Comparison of ENCODE assay signal across 9 mouse cellular contexts in the genomic region with DNA sequence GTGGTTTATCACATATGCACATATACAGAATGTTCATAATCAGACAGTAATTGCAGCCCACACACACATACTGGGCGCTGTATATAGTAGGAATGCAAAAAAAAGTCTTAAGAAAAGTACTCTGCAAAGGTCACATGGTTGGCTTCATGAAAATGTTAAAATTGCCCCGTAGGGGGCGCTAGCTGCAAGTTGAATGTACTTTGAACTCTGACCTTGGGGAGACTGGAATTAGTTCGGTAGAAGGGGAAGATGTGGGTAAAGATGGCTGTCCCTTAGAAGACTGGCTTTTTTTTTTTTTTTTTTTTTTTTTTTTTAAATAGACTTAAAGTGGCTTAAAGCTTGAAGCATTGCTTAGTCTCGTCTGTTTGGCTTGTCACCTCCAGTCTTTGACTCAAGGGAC. TPM values are rescaled to one million over a fixed set of nuclear protein-coding genes. Genes with fewer than 3 reads are reported as not detected.
A peak's percentile ranks its signal among the peaks of the same experiment; 100 is the strongest.
DNase-seq lines count a peak whose midpoint lies in the region; ATAC-seq and TF ChIP-seq lines count a peak whose summit lies in the region.
"Had no signal": no experiment of that assay in that cellular context is flagged by ENCODE, and none has a peak within 500 bp of the region (broad histone marks: within the 10 kb centered on the region; RNA-seq: fewer than 3 reads in every experiment).

No protein-coding gene starts in this region.

- TF ChIP-seq EP300 in MEL (IDR thresholded peaks at IDR 0.05; ENCODE audit: low read depth in 1 of 2, low read length in 2 of 2): no peak

- peak; percentile 66 for ATAC-seq in monocyte, adult 5-6 weeks (replicated peaks; ENCODE audit: insufficient number of reproducible peaks, low FRiP score, low TSS enrichment, poor library complexity, severe bottlenecking)

- no peak for TF ChIP-seq POLR2A in MEL (IDR thresholded peaks at IDR 0.05; ENCODE audit: control insufficient read depth in 1 of 2, insufficient read depth in 1 of 2, low read depth in 1 of 2, low read length in 2 of 2, poor library complexity in 1 of 2)

- DNase-seq in left cerebral cortex, adult 18-20 months (ENCODE audit: low spot score in 2 of 2): peak; percentile 61 to 69
- DNase-seq in left cerebral cortex, adult 8-10 months (ENCODE audit: low spot score in 2 of 2): no peak
- peak; percentile 89 for DNase-seq in MEL (ENCODE audit: low read depth, low spot score)
- DNase-seq in cerebellum, adult 11-12 months: peak; percentile 74
- DNase-seq in gastrocnemius, postnatal 10 days: peak; percentile 68
- DNase-seq in layer of hippocampus, adult 9-10 months (ENCODE audit: low spot score): peak; percentile 74
- DNase-seq in thymus, postnatal 10 days (ENCODE audit: low spot score in 2 of 2): peak; percentile 58 to 72

- H3K27ac ChIP-seq in MEL (ENCODE audit: control insufficient read depth, low read depth, low read length): no peak overlapping the region
- H3K27ac ChIP-seq: neural tube, embryonic 12.5 days had no signal

- 0 out of 4 replicates have a peak, but pooled peaks cover 0 to 2% of the 10 kb centered on the region in 2 experiments for H3K27me3 ChIP-seq in MEL (ENCODE audit: control insufficient read depth in 1 of 2, insufficient read depth in 2 of 2, low read length in 2 of 2)
- H3K27me3 ChIP-seq: neural tube, embryonic 12.5 days had no signal

- no peaks in the 10 kb centered on the region for H3K9me3 ChIP-seq in MEL (replicated peaks; ENCODE audit: insufficient read depth, low read length)
- H3K9me3 ChIP-seq: neural tube, embryonic 12.5 days had no signal

- H3K36me3 ChIP-seq in MEL (ENCODE audit: control insufficient read depth in 1 of 2, insufficient read depth in 2 of 2, low read length in 2 of 2): peaks cover 0 to 15% of the 10 kb centered on the region in 2 experiments; a peak in 2 of 4 replicates
- H3K36me3 ChIP-seq: neural tube, embryonic 12.5 days had no signal

- H3K79me2 ChIP-seq in MEL (ENCODE audit: control insufficient read depth, insufficient read depth, low read length, poor library complexity): peaks cover 25% of the 10 kb centered on the region

- H3K9ac ChIP-seq in MEL (ENCODE audit: control insufficient read depth, low read depth, low read length, poor library complexity, severe bottlenecking): no peak overlapping the region; the same call in 1 of the 2 replicates
- H3K9ac ChIP-seq: neural tube, embryonic 12.5 days had no signal

- peaks cover 3 to 11% of the 10 kb centered on the region in 2 experiments for H3K4me1 ChIP-seq in MEL (ENCODE audit: control insufficient read depth in 1 of 2, insufficient read depth in 2 of 2, low read length in 2 of 2)

- peak; percentile 78 for TF ChIP-seq RAD21 in MEL (IDR thresholded peaks at IDR 0.05; ENCODE audit: low read depth, low read length)

- no peak overlapping the region for H3K4me3 ChIP-seq in MEL (ENCODE audit: control insufficient read depth in 1 of 2, insufficient read depth in 1 of 2, low read depth in 2 of 2, low read length in 2 of 2)
- H3K4me3 ChIP-seq: neural tube, embryonic 12.5 days had no signal

- TF ChIP-seq CTCF in MEL (IDR thresholded peaks at IDR 0.05 in 2 of 3, conservative IDR thresholded peaks at IDR 0.05 in 1 of 3; ENCODE audit: control insufficient read depth in 1 of 3, insufficient read depth in 1 of 3, low read depth in 2 of 3, low read length in 3 of 3, poor library complexity in 1 of 3, severe bottlenecking in 1 of 3): peak; percentile 47 to 87 (median 66)

TF ChIP-seq in MEL, 35 proteins besides CTCF, POLR2A, EP300 and RAD21:
- TF ChIP-seq ZNF384 (IDR thresholded peaks at IDR 0.05; ENCODE audit: low read depth, low read length): peak; percentile 86
- no peak for TF ChIP-seq ELF1 (IDR thresholded peaks at IDR 0.05; ENCODE audit: low read depth, low read length)
- no peak for TF ChIP-seq GATA1 (IDR thresholded peaks at IDR 0.05; ENCODE audit: low read depth, low read length)
- TF ChIP-seq KAT2A (conservative IDR thresholded peaks at IDR 0.05; ENCODE audit: low read depth, low read length): no peak; the same call in 1 of the 2 replicates
- TF ChIP-seq ZKSCAN1 (IDR thresholded peaks at IDR 0.05; ENCODE audit: low read depth, low read length): no peak
- TF ChIP-seq USF1 (IDR thresholded peaks at IDR 0.05; ENCODE audit: low read depth, low read length): peak; percentile 91
- TF ChIP-seq HCFC1 (IDR thresholded peaks at IDR 0.05; ENCODE audit: low read depth, low read length): peak; percentile 73
- peak; percentile 62 for TF ChIP-seq SMC3 (IDR thresholded peaks at IDR 0.05; ENCODE audit: low read depth, low read length)
- peak; percentile 75 for TF ChIP-seq MXI1 (IDR thresholded peaks at IDR 0.05; ENCODE audit: low read depth, low read length)
- TF ChIP-seq MAZ (IDR thresholded peaks at IDR 0.05; ENCODE audit: low read depth, low read length): no peak
- TF ChIP-seq ETS1 (IDR thresholded peaks at IDR 0.05; ENCODE audit: low read depth, low read length): no peak
- peak; percentile 29; the same call in 1 of the 2 replicates for TF ChIP-seq TBP (IDR thresholded peaks at IDR 0.05; ENCODE audit: low read depth, low read length)
- no peak for TF ChIP-seq RCOR1 (IDR thresholded peaks at IDR 0.05; ENCODE audit: low read depth, low read length)
- no peak for TF ChIP-seq TAL1 (IDR thresholded peaks at IDR 0.05; ENCODE audit: low read length)
- no peak for TF ChIP-seq BHLHE40 (IDR thresholded peaks at IDR 0.05; ENCODE audit: borderline replicate concordance, low read depth, low read length)
- TF ChIP-seq POLR2AphosphoS2 (IDR thresholded peaks at IDR 0.05; ENCODE audit: low read length): no peak
- TF ChIP-seq NELFE (IDR thresholded peaks at IDR 0.05; ENCODE audit: low read depth, low read length): no peak
- 0 out of 2 replicates have a peak, but pooled peaks have one; percentile 36 for TF ChIP-seq JUND (IDR thresholded peaks at IDR 0.05; ENCODE audit: low read depth, low read length)
- TF ChIP-seq MYC (IDR thresholded peaks at IDR 0.05; ENCODE audit: low read depth, low read length): peak; percentile 94
- TF ChIP-seq POLR2AphosphoS5 (IDR thresholded peaks at IDR 0.05; ENCODE audit: borderline replicate concordance, low read depth, low read length): no peak
- peak; percentile 63 for TF ChIP-seq SIN3A (IDR thresholded peaks at IDR 0.05; ENCODE audit: low read length)
- TF ChIP-seq MYB (IDR thresholded peaks at IDR 0.05; ENCODE audit: low read depth, low read length): no peak
- TF ChIP-seq MAFK (IDR thresholded peaks at IDR 0.05; ENCODE audit: borderline replicate concordance, low read depth, low read length): no peak
- no peak for TF ChIP-seq GABPA (IDR thresholded peaks at IDR 0.05; ENCODE audit: low read depth, low read length)
- TF ChIP-seq NRF1 (IDR thresholded peaks at IDR 0.05; ENCODE audit: insufficient read depth, low read depth, low read length, poor library complexity, severe bottlenecking): no peak
- TF ChIP-seq TCF12 (IDR thresholded peaks at IDR 0.05; ENCODE audit: low read depth, low read length): no peak
- peak; percentile 37; the same call in 1 of the 2 replicates for TF ChIP-seq CHD2 (IDR thresholded peaks at IDR 0.05; ENCODE audit: low read length)
- no peak for TF ChIP-seq E2F4 (IDR thresholded peaks at IDR 0.05; ENCODE audit: borderline replicate concordance, low read depth, low read length)
- TF ChIP-seq USF2 (IDR thresholded peaks at IDR 0.05; ENCODE audit: borderline replicate concordance in 1 of 2, insufficient read depth in 1 of 2, low read depth in 1 of 2, low read length in 2 of 2): peak in 1 of 2 experiments; percentile 47; a peak in 1 of 4 replicates
- no peak for TF ChIP-seq UBTF (IDR thresholded peaks at IDR 0.05; ENCODE audit: borderline replicate concordance, insufficient read depth, low read depth, low read length)
- TF ChIP-seq ZC3H11A (IDR thresholded peaks at IDR 0.05; ENCODE audit: low read depth, low read length): peak; percentile 49
- TF ChIP-seq MAX (IDR thresholded peaks at IDR 0.05; ENCODE audit: low read length): peak; percentile 72
- TF ChIP-seq CHD1 (IDR thresholded peaks at IDR 0.05; ENCODE audit: low read depth, low read length): no peak
- no peak for TF ChIP-seq ZMIZ1 (IDR thresholded peaks at IDR 0.05; ENCODE audit: low read depth, low read length)
- TF ChIP-seq MEF2A (IDR thresholded peaks at IDR 0.05; ENCODE audit: extremely low read depth, insufficient replicate concordance, low read depth, low read length, poor library complexity, severe bottlenecking): no peak

RNA-seq across cellular contexts. Expression of gene Arhgef7, which starts 28.4 kb away (rescaled TPM):
- 100 to 1,000 TPM; 116 to 119 TPM for total RNA-seq in left cerebral cortex, adult 18-20 months (2021)
- 100 to 1,000 TPM in 2 of 4 experiments, 10 to 100 TPM in 2; 98.8 to 109 (median 103) TPM for total RNA-seq in left cerebral cortex, adult 8-10 months (2022)
- 18.7 and 21.0 TPM in 2 replicates for total RNA-seq in MEL (2012; rRNA removed)
- 10 to 100 TPM in 1 of 2 experiments, not detected in 1; 36.8 TPM for polyA plus RNA-seq in MEL (2012; ENCODE audit: insufficient read depth in 1 of 2, insufficient read length in 2 of 2, low read depth in 1 of 2, low replicate concordance in 2 of 2, missing spikeins in 1 of 2)
- total RNA-seq in gastrocnemius, postnatal 10 days (2021): 10 to 100 TPM; 76.7 to 84.2 TPM
- total RNA-seq in monocyte, adult 5-6 weeks (2017): 24.6 to 43.1 TPM (median 27.3 TPM) in 3 replicates

RNA-seq across cellular contexts. Expression of gene 1700016D06Rik, which starts 55.0 kb away (rescaled TPM):
- total RNA-seq in left cerebral cortex, adult 18-20 months (2021): not detected
- total RNA-seq in left cerebral cortex, adult 8-10 months (2022): not detected
- not detected in 2 replicates for total RNA-seq in MEL (2012; rRNA removed)
- not detected for polyA plus RNA-seq in MEL (2012; ENCODE audit: insufficient read depth in 1 of 2, insufficient read length in 2 of 2, low read depth in 1 of 2, low replicate concordance in 2 of 2, missing spikeins in 1 of 2)
- total RNA-seq in gastrocnemius, postnatal 10 days (2021): not detected
- total RNA-seq in monocyte, adult 5-6 weeks (2017): not detected in 3 replicates
- polyA plus RNA-seq: neural tube, embryonic 12.5 days had no signal

Comparison
In these comparisons a context has a peak if more than half of its experiments do, and no peak if none do; other contexts are left out.
1. DNase-seq: peak in left cerebral cortex, adult 18-20 months (2 of 2), MEL (single experiment), cerebellum, adult 11-12 months (single experiment), gastrocnemius, postnatal 10 days (single experiment), layer of hippocampus, adult 9-10 months (single experiment) and thymus, postnatal 10 days (2 of 2); none in left cerebral cortex, adult 8-10 months (0 of 2).